Mouse (Mus musculus) olfactory bulb, adult 2 months (tissue): ENCODE results near the gene Car2.

Experiments
- CTCF ChIP-seq: fragments of 200-500 bp; IDR thresholded peaks from 2 replicates; pipeline ENCODE4 v1.5.1; 2012; ENCODE audit warnings: low read depth, mild to moderate bottlenecking, low read length, moderate library complexity; ENCODE audit not compliant: insufficient read depth
- POLR2A ChIP-seq: fragments of 200-500 bp; IDR thresholded peaks from 2 replicates; pipeline ENCODE4 v1.6.1; 2012; ENCODE audit warnings: mild to moderate bottlenecking, low read depth, low read length, moderate library complexity; ENCODE audit not compliant: insufficient read depth

DNA sequence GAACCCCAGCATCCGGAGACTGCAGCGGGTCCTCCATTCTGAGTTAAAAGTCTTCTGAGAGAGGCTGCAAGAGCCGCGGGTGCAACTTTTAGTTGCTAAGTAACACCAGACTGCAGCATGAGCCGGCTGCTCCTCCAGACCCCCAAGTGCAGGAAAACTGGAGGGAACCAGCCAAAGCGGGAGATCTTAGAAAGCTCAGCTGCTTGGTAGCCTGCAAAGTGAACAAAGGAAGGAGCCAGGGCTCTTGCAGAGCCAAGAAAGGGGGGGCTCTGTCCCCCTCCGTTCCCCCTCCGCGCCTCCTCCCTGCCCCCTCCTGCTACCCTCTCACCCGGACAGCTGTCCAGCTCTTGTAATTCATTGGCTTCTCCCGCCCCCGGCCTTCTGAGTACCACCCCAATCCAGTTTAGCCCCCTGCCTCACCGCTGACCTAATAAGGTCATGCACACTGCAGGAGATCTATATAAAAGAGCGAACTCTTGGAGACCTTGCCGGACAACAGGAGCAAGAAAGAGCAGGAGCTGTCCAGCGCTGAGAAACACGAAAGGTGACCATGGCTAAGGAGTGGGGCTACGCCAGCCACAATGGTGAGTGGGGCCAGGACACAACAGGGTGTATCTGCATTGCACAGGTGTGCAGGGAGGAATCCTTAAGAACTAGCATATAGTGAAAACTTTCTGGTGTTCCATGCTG lies 22.9 kb upstream of the Car2 start, which contains the start of gene Car3:
- TF ChIP-seq POLR2A (no peak), CTCF (no peak)
